Mouse (Mus musculus): ENCODE data around the gene Tm2d1.

DNA sequence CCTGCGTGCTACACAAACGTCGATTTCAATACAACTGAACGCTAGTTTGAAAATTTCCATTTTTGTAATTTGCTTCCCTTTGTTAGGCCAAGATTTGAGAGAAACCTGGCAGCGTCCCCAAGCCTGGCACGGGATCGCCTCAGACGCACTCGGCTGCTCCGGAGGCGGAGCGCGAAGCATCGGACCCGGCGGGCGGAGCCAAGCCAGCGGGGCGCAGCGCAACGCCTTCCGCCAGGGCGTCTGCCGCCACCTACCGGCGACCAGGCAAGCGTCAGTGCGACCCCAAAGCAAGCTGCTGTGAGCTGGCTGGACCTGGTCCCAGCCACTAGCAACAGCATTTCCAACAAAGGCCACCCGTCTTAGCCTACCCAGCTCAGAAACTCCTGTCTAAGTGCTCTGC, 60.9 kb downstream of the Tm2d1 start:
- TF ChIP-seq CTCF (IDR thresholded peaks at IDR 0.05; ENCODE audit: control insufficient read depth, insufficient read depth, low read length) (peak; percentile 92), POLR2A (IDR thresholded peaks at IDR 0.05; ENCODE audit: borderline replicate concordance, control insufficient read depth, low read depth, low read length) (peak; percentile 53; the same call in 1 of the 2 replicates)

Measured in bone marrow, adult 2 months (tissue).